Mouse (Mus musculus): ENCODE data around the gene Lgr5. TPM values are rescaled to one million over a fixed set of nuclear protein-coding genes. Genes with fewer than 3 reads are reported as not detected.

Gene Lgr5
- polyA plus RNA-seq, 1 experiment from 2014 or later: 7.4 TPM

DNA sequence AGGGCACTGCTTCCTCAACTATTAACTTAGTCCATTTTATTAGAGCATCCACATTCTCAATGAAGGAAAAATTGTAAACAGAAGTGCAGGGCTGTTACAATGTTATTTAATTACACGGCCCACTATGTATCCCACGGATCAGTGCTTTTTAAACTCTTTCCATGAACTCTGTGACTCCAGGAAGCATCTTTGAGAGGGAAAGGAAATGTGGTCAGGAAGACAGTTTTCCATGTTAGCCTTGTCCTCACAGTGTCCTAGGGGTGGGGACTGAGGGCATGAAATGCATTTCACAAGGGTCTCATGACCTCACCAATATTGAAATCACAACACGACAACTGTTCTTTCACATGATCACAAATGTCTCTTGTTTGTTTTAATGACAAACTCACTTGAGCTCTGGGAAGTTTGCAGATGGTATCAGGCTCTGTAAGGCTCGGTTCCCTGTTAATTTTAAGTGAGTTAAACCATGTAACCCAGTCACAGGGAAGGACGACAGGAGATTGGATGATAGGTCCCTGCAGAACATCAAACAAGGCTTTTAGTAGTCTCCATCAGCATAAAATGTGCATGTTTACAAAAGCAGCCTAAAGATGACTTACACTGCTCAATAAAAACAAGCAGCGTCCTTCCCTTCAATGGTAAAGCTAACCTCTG is 130.1 kb downstream of the Lgr5 start:
- Histone ChIP-seq H3K27ac (ENCODE audit: low read depth, low read length) (no peak overlapping the region), H3K4me1 (ENCODE audit: control insufficient read depth, insufficient read depth, low read length) (no peaks in the 10 kb centered on the region), H3K9me3 (ENCODE audit: control insufficient read depth, low read length) (no peaks in the 10 kb centered on the region), H3K36me3 (ENCODE audit: control insufficient read depth, insufficient read depth, low read length) (no peaks in the 10 kb centered on the region), H3K4me3 (ENCODE audit: low read depth, low read length) (no peak overlapping the region), H3K27me3 (ENCODE audit: control insufficient read depth, insufficient read depth, low read length) (no peaks in the 10 kb centered on the region), H3K4me2 (ENCODE audit: low read depth) (no peak overlapping the region), H3K9ac (ENCODE audit: low read length) (no peak overlapping the region)
- ATAC-seq (ENCODE audit: insufficient read depth, low FRiP score, low TSS enrichment): no peak
- WGBS: 73% methylated on average over 6 of the region's 6 CpGs
- no peak for DNase-seq (ENCODE audit: low spot score)

- no peaks in the 10 kb centered on the region for H3K4me1 ChIP-seq (ENCODE audit: control insufficient read depth, insufficient read depth, low read length)
- ATAC-seq (ENCODE audit: insufficient read depth, low FRiP score, low TSS enrichment): no peak
- no peak overlapping the region for H3K4me3 ChIP-seq (ENCODE audit: low read depth, low read length)
- no peak overlapping the region for H3K4me2 ChIP-seq (ENCODE audit: low read depth)
- H3K9me3 ChIP-seq (ENCODE audit: control insufficient read depth, low read length): no peaks in the 10 kb centered on the region
- WGBS: 95% methylated on average over 13 of the region's 13 CpGs
- H3K9ac ChIP-seq (ENCODE audit: low read length): no peak overlapping the region
- H3K27ac ChIP-seq (ENCODE audit: low read depth, low read length): no peak overlapping the region
- DNase-seq (ENCODE audit: low spot score): no peak
- H3K36me3 ChIP-seq (ENCODE audit: control insufficient read depth, insufficient read depth, low read length): no peaks in the 10 kb centered on the region
- no peaks in the 10 kb centered on the region for H3K27me3 ChIP-seq (ENCODE audit: control insufficient read depth, insufficient read depth, low read length)
Measured at GRCm38 (mm10) chr10:115448614-115449013, 139.0 kb downstream of the Lgr5 start.

DNA sequence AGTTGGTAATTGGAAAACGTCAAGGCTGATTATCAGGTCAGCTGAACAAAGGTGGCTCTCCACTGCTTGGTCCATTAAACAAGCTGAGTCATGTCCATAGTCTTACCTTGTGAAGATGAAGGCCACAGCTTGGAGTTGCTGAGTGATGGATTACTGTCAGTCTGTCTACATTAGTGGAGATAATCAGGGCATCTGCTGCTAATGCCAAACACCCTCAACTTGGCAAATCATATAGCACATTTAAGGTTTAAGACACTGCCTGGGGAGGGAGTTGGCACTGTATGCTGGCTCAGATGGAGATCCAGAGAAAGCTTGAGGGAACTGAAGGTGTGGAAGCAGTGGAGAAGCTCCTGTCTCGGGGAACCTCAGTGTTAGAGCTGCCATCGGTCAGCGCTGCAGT is 150.3 kb downstream of the Lgr5 start:
- DNase-seq (ENCODE audit: low spot score) (no peak), ATAC-seq (ENCODE audit: insufficient read depth, low FRiP score, low TSS enrichment) (no peak)
- H3K4me1 ChIP-seq (ENCODE audit: control insufficient read depth, insufficient read depth, low read length): no peaks in the 10 kb centered on the region
- 87% methylated on average over 4 of the region's 4 CpGs for WGBS
- H3K4me2 ChIP-seq (ENCODE audit: low read depth): no peak overlapping the region
- no peaks in the 10 kb centered on the region for H3K27me3 ChIP-seq (ENCODE audit: control insufficient read depth, insufficient read depth, low read length)
- peaks cover 5% of the 10 kb centered on the region for H3K36me3 ChIP-seq (ENCODE audit: control insufficient read depth, insufficient read depth, low read length)
- no peak overlapping the region for H3K27ac ChIP-seq (ENCODE audit: low read depth, low read length)
- H3K9ac ChIP-seq (ENCODE audit: low read length): no peak overlapping the region
- no peak overlapping the region for H3K4me3 ChIP-seq (ENCODE audit: low read depth, low read length)
- H3K9me3 ChIP-seq (ENCODE audit: control insufficient read depth, low read length): no peaks in the 10 kb centered on the region

DNA sequence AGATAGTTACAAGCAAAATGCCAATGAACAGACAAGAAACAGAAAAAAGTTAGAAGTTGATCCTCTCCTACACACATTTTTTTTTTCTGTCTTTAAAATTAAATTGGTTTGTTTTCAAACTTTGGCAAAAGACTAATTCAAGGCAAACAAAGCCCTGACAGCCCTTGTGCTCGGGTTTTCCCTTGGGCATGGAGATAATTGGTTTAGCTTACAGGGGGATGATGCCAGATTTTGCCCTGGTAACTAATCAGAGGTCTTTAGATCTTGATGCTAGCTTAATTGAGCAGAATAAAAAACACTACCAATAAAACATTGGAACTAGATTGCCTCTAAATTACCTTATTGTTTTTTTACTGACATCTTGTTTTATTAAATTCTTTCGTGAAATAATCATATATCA is 162.2 kb downstream of the Lgr5 start:
- Histone ChIP-seq H3K9ac (ENCODE audit: low read length) (no peak overlapping the region), H3K36me3 (ENCODE audit: control insufficient read depth, insufficient read depth, low read length) (peaks cover 14% of the 10 kb centered on the region), H3K4me1 (ENCODE audit: control insufficient read depth, insufficient read depth, low read length) (no peaks in the 10 kb centered on the region), H3K9me3 (ENCODE audit: control insufficient read depth, low read length) (no peaks in the 10 kb centered on the region), H3K27ac (ENCODE audit: low read depth, low read length) (no peak overlapping the region), H3K27me3 (ENCODE audit: control insufficient read depth, insufficient read depth, low read length) (no peaks in the 10 kb centered on the region), H3K4me2 (ENCODE audit: low read depth) (no peak overlapping the region), H3K4me3 (ENCODE audit: low read depth, low read length) (no peak overlapping the region)
- no peak for ATAC-seq (ENCODE audit: insufficient read depth, low FRiP score, low TSS enrichment)
- DNase-seq (ENCODE audit: low spot score): no peak
- WGBS: 84% methylated on average over 2 of the region's 2 CpGs

DNA sequence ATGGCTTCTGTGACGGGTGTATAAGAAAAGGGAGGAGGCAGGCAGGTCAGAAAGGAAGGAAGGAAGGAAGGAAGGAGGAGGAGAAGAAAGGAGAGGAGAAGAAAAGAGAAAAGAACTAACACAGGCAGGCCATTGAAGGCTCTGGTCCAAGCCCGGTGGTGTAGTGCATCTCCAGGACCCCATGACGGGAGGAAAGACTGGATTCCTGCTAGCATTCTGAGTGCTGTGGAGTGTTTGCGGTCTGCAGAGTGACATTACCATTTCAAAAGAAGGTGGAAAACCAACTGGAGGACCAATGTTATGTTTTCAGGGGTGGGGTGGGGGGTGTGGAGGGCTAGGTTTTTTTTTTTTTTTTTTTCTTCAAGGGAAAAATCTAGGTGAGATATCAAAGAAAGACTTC is 165.6 kb downstream of the Lgr5 start:
- H3K4me3 ChIP-seq (ENCODE audit: low read depth, low read length): no peak overlapping the region
- H3K4me1 ChIP-seq (ENCODE audit: control insufficient read depth, insufficient read depth, low read length): no peaks in the 10 kb centered on the region
- WGBS: 86% methylated on average over 4 of the region's 4 CpGs
- DNase-seq (ENCODE audit: low spot score): no peak
- peaks cover 2% of the 10 kb centered on the region for H3K36me3 ChIP-seq (ENCODE audit: control insufficient read depth, insufficient read depth, low read length)
- H3K9ac ChIP-seq (ENCODE audit: low read length): no peak overlapping the region
- H3K27ac ChIP-seq (ENCODE audit: low read depth, low read length): no peak overlapping the region
- no peaks in the 10 kb centered on the region for H3K27me3 ChIP-seq (ENCODE audit: control insufficient read depth, insufficient read depth, low read length)
- no peak for ATAC-seq (ENCODE audit: insufficient read depth, low FRiP score, low TSS enrichment)
- no peak overlapping the region for H3K4me2 ChIP-seq (ENCODE audit: low read depth)
- no peaks in the 10 kb centered on the region for H3K9me3 ChIP-seq (ENCODE audit: control insufficient read depth, low read length)

DNA sequence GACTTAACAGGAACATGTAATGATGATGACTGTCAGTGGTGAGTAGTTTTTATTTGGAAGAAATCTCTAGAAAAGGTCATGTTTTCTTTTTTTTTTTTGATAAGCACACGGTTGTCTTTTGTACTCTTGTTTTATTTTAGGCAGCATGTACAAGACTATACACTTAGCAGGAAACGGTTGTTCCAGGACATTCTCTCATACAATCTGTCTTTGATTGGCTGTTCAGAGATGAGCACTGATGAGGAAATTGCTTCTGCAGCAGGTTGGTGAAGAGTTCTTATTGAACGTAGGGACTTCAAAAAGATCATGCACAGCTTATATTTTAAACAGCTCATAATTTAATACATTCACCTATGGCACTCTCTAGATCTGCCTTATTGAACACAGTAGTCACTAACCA is 173.5 kb downstream of the Lgr5 start:
- H3K27ac ChIP-seq (ENCODE audit: low read depth, low read length): no peak overlapping the region
- no peaks in the 10 kb centered on the region for H3K4me1 ChIP-seq (ENCODE audit: control insufficient read depth, insufficient read depth, low read length)
- no peak for ATAC-seq (ENCODE audit: insufficient read depth, low FRiP score, low TSS enrichment)
- no peak overlapping the region for H3K4me3 ChIP-seq (ENCODE audit: low read depth, low read length)
- no peak overlapping the region for H3K4me2 ChIP-seq (ENCODE audit: low read depth)
- DNase-seq (ENCODE audit: low spot score): no peak
- H3K9ac ChIP-seq (ENCODE audit: low read length): no peak overlapping the region
- WGBS: 90% methylated on average over 3 of the region's 3 CpGs
- no peaks in the 10 kb centered on the region for H3K9me3 ChIP-seq (ENCODE audit: control insufficient read depth, low read length)
- peaks cover 11% of the 10 kb centered on the region; the same call in 1 of the 2 replicates for H3K36me3 ChIP-seq (ENCODE audit: control insufficient read depth, insufficient read depth, low read length)
- no peaks in the 10 kb centered on the region for H3K27me3 ChIP-seq (ENCODE audit: control insufficient read depth, insufficient read depth, low read length)

DNA sequence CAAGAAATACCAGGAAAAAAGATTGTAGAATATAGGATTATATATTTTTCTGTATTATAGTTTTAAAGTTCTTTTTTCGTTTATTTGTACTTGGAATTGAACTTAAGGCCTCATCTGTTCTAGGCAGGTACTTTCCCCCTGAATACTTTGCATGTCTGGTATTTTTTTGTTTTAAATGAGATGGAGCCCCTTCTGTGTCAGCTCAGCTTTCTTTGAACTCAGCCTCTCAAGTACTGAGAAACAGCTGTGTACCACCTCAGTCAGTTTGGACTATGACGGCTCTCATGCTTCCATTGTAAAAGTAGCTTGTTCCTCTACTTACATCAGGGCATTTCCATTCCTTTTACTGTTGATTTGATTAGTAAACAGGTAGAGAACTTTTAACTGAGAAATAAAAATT is 174.1 kb downstream of the Lgr5 start:
- Histone ChIP-seq H3K4me1 (ENCODE audit: control insufficient read depth, insufficient read depth, low read length) (no peaks in the 10 kb centered on the region), H3K9me3 (ENCODE audit: control insufficient read depth, low read length) (no peaks in the 10 kb centered on the region), H3K27me3 (ENCODE audit: control insufficient read depth, insufficient read depth, low read length) (no peaks in the 10 kb centered on the region), H3K4me3 (ENCODE audit: low read depth, low read length) (no peak overlapping the region), H3K4me2 (ENCODE audit: low read depth) (no peak overlapping the region), H3K9ac (ENCODE audit: low read length) (no peak overlapping the region), H3K36me3 (ENCODE audit: control insufficient read depth, insufficient read depth, low read length) (peaks cover 11% of the 10 kb centered on the region; the same call in 1 of the 2 replicates), H3K27ac (ENCODE audit: low read depth, low read length) (no peak overlapping the region)
- 88% methylated on average over 2 of the region's 2 CpGs for WGBS
- DNase-seq (ENCODE audit: low spot score) (no peak), ATAC-seq (ENCODE audit: insufficient read depth, low FRiP score, low TSS enrichment) (no peak)

- H3K4me1 ChIP-seq (ENCODE audit: control insufficient read depth, insufficient read depth, low read length): no peaks in the 10 kb centered on the region
- H3K9ac ChIP-seq (ENCODE audit: low read length): no peak overlapping the region
- WGBS: 75% methylated on average over 6 of the region's 6 CpGs
- H3K27me3 ChIP-seq (ENCODE audit: control insufficient read depth, insufficient read depth, low read length): no peaks in the 10 kb centered on the region
- DNase-seq (ENCODE audit: low spot score) (peak; percentile 69), ATAC-seq (ENCODE audit: insufficient read depth, low FRiP score, low TSS enrichment) (no peak)
- H3K4me2 ChIP-seq (ENCODE audit: low read depth): no peak overlapping the region
- H3K4me3 ChIP-seq (ENCODE audit: low read depth, low read length): no peak overlapping the region
- peaks cover 12% of the 10 kb centered on the region for H3K36me3 ChIP-seq (ENCODE audit: control insufficient read depth, insufficient read depth, low read length)
- no peak overlapping the region for H3K27ac ChIP-seq (ENCODE audit: low read depth, low read length)
- H3K9me3 ChIP-seq (ENCODE audit: control insufficient read depth, low read length): no peaks in the 10 kb centered on the region
Measured at GRCm38 (mm10) chr10:115406393-115406792, 181.2 kb downstream of the Lgr5 start.

Data from neural tube, embryonic 11.5 days (tissue).